Mouse (Mus musculus) bone marrow, adult 2 months (tissue): ENCODE data around the gene Phf14.

ENCODE experiments used
- CTCF ChIP-seq: fragments of 200-500 bp; IDR thresholded peaks from 2 replicates; pipeline ENCODE4 v1.5.1; 2011; ENCODE audit warnings: low read length, control low read depth; ENCODE audit not compliant: control insufficient read depth, insufficient read depth
- POLR2A ChIP-seq: fragments of 200-500 bp; IDR thresholded peaks from 2 replicates; pipeline ENCODE4 v1.6.1; 2011; ENCODE audit warnings: low read depth, mild to moderate bottlenecking, control low read depth, low read length, borderline replicate concordance; ENCODE audit not compliant: control insufficient read depth

DNA sequence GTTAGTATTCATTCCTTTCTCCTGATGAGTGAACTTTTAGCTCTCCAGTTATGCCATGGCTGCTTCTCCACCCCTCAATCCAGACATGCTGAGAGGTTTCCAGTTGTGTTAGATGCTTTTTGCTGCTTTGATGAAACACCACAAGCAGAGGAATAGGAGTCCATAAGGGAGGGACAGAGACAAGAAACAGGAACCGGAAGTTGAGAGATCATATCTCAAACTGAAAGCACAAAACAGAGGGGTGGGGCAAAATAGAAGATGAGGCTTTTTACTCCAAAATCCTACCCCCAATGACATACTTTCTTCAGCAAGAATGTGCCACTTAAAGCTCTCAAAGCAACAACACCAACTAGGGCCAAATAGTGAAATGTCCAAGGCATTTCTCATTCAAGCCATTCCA lies 188.1 kb downstream of the Phf14 start:
- no peak for TF ChIP-seq CTCF
- TF ChIP-seq POLR2A: no peak
